Mouse (Mus musculus) midbrain, embryonic 11.5 days (tissue): ENCODE results near the gene Ccdc157. TPM values are rescaled to one million over a fixed set of nuclear protein-coding genes. Genes with fewer than 3 reads are reported as not detected.

Experiments used
- ATAC-seq: fragments of 200-750 bp; cut with Nextera tagmentation; 2 replicates; pipeline ENCODE4 v1.8.0; 2017; ENCODE audit warnings: moderate TSS enrichment, moderate library complexity; ENCODE audit not compliant: low FRiP score
- DNase-seq: peaks from one replicate; pipeline ENCODE4 v3.0.0; 2015; ENCODE audit warnings: low spot score; ENCODE audit errors: missing footprints
- H3K27ac ChIP-seq: fragments of 300-500 bp; sonication (generic); 2 replicates; pipeline ENCODE4 v1.5.1; 2014; ENCODE audit warnings: low read depth, low read length
- H3K27me3 ChIP-seq: fragments of 300-500 bp; sonication (generic); 2 replicates; pipeline ENCODE4 v1.6.1; 2014; ENCODE audit warnings: mild to moderate bottlenecking, low read length, moderate library complexity, mixed read lengths; ENCODE audit not compliant: control insufficient read depth, insufficient read depth
- H3K36me3 ChIP-seq: fragments of 300-500 bp; sonication (generic); 2 replicates; pipeline ENCODE4 v1.6.1; 2014; ENCODE audit warnings: mild to moderate bottlenecking, low read length, moderate library complexity, mixed read lengths; ENCODE audit not compliant: control insufficient read depth, insufficient read depth
- H3K4me1 ChIP-seq: fragments of 300-500 bp; sonication (generic); 2 replicates; pipeline ENCODE4 v1.6.1; 2014; ENCODE audit warnings: low read length; ENCODE audit not compliant: control insufficient read depth, insufficient read depth
- H3K4me2 ChIP-seq: fragments of 300-500 bp; sonication (generic); 2 replicates; pipeline ENCODE4 v1.6.1; 2014; ENCODE audit warnings: mild to moderate bottlenecking, moderate library complexity
- H3K4me3 ChIP-seq: fragments of 300-500 bp; sonication (generic); 2 replicates; pipeline ENCODE4 v1.5.1; 2014; ENCODE audit warnings: low read depth, low read length
- H3K9ac ChIP-seq: fragments of 300-500 bp; sonication (generic); 2 replicates; pipeline ENCODE4 v1.6.1; 2014; ENCODE audit warnings: low read length
- H3K9me3 ChIP-seq: fragments of 300-500 bp; sonication (generic); 2 replicates; pipeline ENCODE4 v1.6.1; 2016; ENCODE audit warnings: low read length; ENCODE audit not compliant: control insufficient read depth
- WGBS: fragments of 180-500 bp; shearing (Covaris S2); extraction: QIAGEN DNeasy Blood & Tissue Kit; methylation state at CpG from one replicate; pipeline ENCODE4 v1.1.7; 2014; 5-methylcytosine and 5-hydroxymethylcytosine counted together
- polyA plus RNA-seq: library from polyadenylated mRNA; unstranded; fragments of >200 nt; fragmentation: Nextera tagmentation; extraction: Ambion mirVana; gene quantifications from 2 replicates; pipeline ENCODE4 v1.2.1, GENCODE M21; 2014

Gene Ccdc157
- polyA plus RNA-seq, 1 experiment from 2014 or later, result 2.5 TPM

DNA sequence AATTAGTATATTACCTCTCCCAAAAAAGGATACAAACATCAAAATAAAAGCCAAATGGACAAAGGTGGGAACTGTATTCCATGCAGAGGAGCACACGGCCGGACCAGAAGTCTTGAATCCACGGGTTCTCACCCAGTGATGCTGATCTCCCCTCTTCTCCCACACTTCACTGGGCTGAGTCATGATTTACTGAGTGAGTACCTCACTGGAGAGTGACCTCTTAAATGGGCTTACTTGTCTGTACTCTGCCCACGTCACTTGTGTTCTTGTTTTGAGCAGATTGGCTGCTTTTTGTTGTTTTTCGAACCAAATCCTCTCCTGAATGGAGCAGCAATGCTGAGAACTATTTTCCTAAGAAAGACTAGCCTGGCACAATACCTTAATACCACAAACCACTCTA, 55.1 kb downstream of the Ccdc157 start:
- 89% methylated on average over 5 of the region's 5 CpGs for WGBS
- no peak for DNase-seq
- ATAC-seq, result no peak
- H3K4me2 ChIP-seq, result no peak overlapping the region
- H3K4me3 ChIP-seq, result no peak overlapping the region
- H3K9me3 ChIP-seq, result no peaks in the 10 kb centered on the region
- H3K36me3 ChIP-seq, result no peaks in the 10 kb centered on the region
- H3K27ac ChIP-seq, result no peak overlapping the region
- H3K9ac ChIP-seq, result no peak overlapping the region
- no peaks in the 10 kb centered on the region for H3K4me1 ChIP-seq
- H3K27me3 ChIP-seq, result no peaks in the 10 kb centered on the region

DNA sequence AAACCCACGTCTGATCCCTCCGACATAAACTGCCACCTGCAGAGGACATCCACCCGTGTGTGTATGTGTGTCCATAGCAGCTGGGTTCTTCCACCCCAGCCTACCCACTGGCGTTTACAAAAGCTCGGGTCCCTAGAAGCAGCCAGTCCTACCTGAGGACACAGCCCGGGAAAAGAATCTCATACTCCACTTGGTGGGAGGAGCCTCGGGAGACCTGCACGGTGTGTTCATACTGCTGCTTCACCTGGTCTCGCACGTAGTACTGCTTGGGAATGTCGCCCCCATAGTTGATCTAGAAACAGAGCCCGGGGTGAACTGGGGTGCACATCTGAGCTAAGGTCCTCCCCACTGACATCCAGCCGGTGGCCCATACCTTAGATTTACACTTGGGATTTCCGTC, 56.6 kb downstream of the Ccdc157 start:
- H3K9me3 ChIP-seq, result no peaks in the 10 kb centered on the region
- no peak overlapping the region for H3K9ac ChIP-seq
- H3K4me1 ChIP-seq, result no peaks in the 10 kb centered on the region
- H3K27ac ChIP-seq, result no peak overlapping the region
- WGBS, result 86% methylated on average over 14 of the region's 14 CpGs
- H3K4me3 ChIP-seq, result no peak overlapping the region
- no peak for DNase-seq
- H3K4me2 ChIP-seq, result no peak overlapping the region
- H3K27me3 ChIP-seq, result no peaks in the 10 kb centered on the region
- no peaks in the 10 kb centered on the region for H3K36me3 ChIP-seq
- no peak for ATAC-seq

DNA sequence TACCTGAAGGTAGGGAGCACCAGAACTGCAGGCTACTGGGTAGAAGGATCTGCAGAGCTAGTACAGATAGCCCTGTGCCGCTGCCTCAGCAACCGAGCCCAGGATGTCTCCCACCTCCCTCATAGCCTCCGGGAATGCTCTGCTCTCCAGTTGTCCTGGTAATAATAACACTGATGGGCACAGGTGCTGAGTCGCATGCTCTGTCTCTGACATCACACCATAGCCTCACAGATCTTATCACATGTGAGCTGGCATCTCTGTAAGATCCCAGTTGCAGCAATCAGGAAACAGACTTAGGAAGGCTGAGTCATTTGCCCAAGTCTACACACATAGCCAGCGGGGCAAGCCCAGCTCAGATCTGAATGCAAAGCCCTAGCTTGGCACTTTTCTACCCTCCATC, 58.2 kb downstream of the Ccdc157 start:
- H3K4me2 ChIP-seq, result no peak overlapping the region
- DNase-seq (no peak), ATAC-seq (no peak)
- H3K9me3 ChIP-seq, result no peaks in the 10 kb centered on the region
- H3K4me1 ChIP-seq, result peaks cover 6% of the 10 kb centered on the region
- no peaks in the 10 kb centered on the region for H3K36me3 ChIP-seq
- H3K27me3 ChIP-seq, result no peaks in the 10 kb centered on the region
- no peak overlapping the region for H3K9ac ChIP-seq
- 84% methylated on average over 5 of the region's 5 CpGs for WGBS
- H3K27ac ChIP-seq, result no peak overlapping the region
- no peak overlapping the region for H3K4me3 ChIP-seq

DNA sequence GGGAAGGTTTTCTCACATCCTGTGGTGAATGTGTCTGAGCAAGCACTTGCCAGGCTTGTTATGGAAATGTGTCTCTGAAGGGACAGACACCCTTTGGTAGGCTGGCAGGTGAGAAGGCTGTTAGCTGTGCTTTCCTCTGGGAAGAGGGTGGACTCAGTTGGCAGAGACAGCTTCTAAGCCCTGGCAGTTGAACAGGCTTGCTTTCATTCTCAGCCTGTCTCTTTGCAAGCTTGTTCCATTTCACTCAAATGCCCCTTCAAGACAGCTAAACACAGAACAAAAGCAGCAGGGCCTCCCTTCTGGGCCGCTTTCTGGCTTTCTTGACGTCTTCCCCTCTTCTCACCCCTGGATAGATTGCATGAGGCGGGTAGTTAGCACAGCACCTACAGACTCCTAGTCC, 60.6 kb downstream of the Ccdc157 start:
- H3K36me3 ChIP-seq, result no peaks in the 10 kb centered on the region
- no peak overlapping the region for H3K4me2 ChIP-seq
- H3K27ac ChIP-seq, result no peak overlapping the region
- H3K9me3 ChIP-seq, result no peaks in the 10 kb centered on the region
- no peak for DNase-seq
- H3K9ac ChIP-seq, result no peak overlapping the region
- WGBS, result 56% methylated on average over 3 of the region's 3 CpGs
- no peaks in the 10 kb centered on the region for H3K27me3 ChIP-seq
- peaks cover 12% of the 10 kb centered on the region for H3K4me1 ChIP-seq
- ATAC-seq, result no peak
- no peak overlapping the region for H3K4me3 ChIP-seq

- H3K36me3 ChIP-seq, result no peaks in the 10 kb centered on the region
- no peak overlapping the region for H3K4me2 ChIP-seq
- H3K27ac ChIP-seq, result no peak overlapping the region
- ATAC-seq (no peak), DNase-seq (no peak)
- peaks cover 12% of the 10 kb centered on the region for H3K4me1 ChIP-seq
- no peaks in the 10 kb centered on the region for H3K27me3 ChIP-seq
- no peaks in the 10 kb centered on the region for H3K9me3 ChIP-seq
- no peak overlapping the region for H3K9ac ChIP-seq
- no peak overlapping the region for H3K4me3 ChIP-seq
- WGBS, result 80% methylated on average over 7 of the region's 7 CpGs
These were observed 61.3 kb downstream of the Ccdc157 start for GRCm38 (mm10) chr11:4098816-4099215.

DNA sequence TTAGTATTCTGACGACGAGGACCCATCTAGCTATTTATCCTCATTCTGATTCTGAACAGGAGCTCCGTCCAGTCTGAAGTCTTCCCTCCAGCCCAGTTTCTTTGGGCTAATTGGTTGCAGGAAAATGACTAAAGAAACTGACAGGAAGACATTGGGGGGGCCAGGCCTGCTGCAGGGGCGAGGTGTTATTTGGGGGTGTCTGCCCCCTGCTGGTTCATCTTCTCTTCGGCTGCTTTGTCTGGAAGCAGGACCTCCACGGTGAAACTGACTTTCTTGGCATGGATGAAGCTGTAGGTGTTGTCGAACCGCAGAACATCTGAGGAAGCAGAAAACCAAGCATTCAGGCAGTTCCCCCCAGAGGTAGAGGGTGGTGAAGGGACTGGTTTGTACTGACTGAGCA, 62.0 kb downstream of the Ccdc157 start:
- DNase-seq, result no peak
- peaks cover 12% of the 10 kb centered on the region for H3K4me1 ChIP-seq
- 66% methylated on average over 8 of the region's 8 CpGs for WGBS

GRCm38 (mm10) chr11:4097091-4097621, 62.9 kb downstream of the Ccdc157 start:
- peak; percentile 86 for DNase-seq

More for the DNA sequence above, 62.0 kb downstream of the Ccdc157 start:
- no peak for ATAC-seq
- H3K9ac ChIP-seq, result no peak overlapping the region
- no peak overlapping the region for H3K27ac ChIP-seq
- H3K4me3 ChIP-seq, result no peak overlapping the region
- H3K4me2 ChIP-seq, result no peak overlapping the region
- no peaks in the 10 kb centered on the region for H3K9me3 ChIP-seq
- no peaks in the 10 kb centered on the region for H3K36me3 ChIP-seq
- no peaks in the 10 kb centered on the region for H3K27me3 ChIP-seq

DNA sequence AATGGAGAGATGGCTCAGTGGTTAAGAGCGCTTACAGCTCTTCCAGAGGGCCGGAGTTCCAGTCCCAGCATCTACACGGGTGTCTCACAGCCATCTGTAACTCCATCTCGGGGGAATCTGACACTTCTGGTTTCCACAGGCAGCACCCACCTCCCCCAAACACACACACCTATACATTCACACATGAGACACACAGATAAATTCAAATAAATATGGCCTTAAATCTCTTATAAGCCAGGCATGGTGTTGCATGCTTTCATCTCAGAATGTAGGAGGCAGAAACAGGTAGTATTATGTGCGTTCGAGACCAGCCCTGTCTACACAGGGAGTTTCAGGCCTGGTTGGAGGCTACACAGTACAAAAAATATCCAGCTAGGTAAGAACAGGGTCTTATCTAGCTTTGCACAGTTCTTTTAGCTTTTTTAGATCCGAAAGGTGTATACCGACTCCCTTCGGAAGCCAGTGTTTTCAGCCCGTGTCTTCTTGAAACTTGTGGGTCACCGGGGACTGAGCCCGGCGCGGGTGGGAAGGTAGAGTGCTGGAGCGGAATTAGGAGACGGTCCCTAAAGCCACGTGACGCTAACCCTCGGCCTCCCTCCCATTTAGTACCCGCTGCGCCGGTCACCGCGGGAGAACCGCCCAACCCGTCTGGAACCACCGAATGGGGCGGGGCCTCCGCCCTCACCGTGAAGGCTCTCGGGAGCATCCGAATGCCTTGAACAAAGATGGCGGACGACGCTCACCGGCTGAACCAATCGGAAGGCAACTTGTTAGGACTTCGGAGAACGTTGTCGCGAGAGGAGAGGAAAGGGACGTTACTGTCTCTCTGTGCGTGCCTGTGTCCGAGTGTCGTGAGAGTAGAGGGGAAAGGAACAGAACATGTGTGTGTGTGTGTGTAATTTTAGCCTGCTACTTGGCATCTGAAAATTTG, 63.8 kb downstream of the Ccdc157 start:
- 2% methylated on average over 45 of the region's 45 CpGs for WGBS
- Histone ChIP-seq H3K4me3 (peak overlapping the region; percentile 44), H3K36me3 (peaks cover 2% of the 10 kb centered on the region; the same call in 1 of the 2 replicates), H3K4me1 (peaks cover 12% of the 10 kb centered on the region), H3K27ac (peak overlapping the region; percentile 62), H3K4me2 (peak overlapping the region; percentile 72), H3K27me3 (no peaks in the 10 kb centered on the region), H3K9ac (peak overlapping the region; percentile 85), H3K9me3 (no peaks in the 10 kb centered on the region)
- DNase-seq (peak; percentile 98), ATAC-seq (peak; percentile 96)

More at GRCm38 (mm10) chr11:4097091-4097621, 62.9 kb downstream of the Ccdc157 start:
- Histone ChIP-seq H3K27me3 (no peaks in the 10 kb centered on the region), H3K4me3 (peak overlapping the region; percentile 44), H3K4me2 (peak overlapping the region; percentile 72), H3K9me3 (no peaks in the 10 kb centered on the region), H3K9ac (peak overlapping the region; percentile 85), H3K4me1 (peaks cover 12% of the 10 kb centered on the region), H3K36me3 (no peaks in the 10 kb centered on the region), H3K27ac (peak overlapping the region; percentile 56; the same call in 1 of the 2 replicates)
- ATAC-seq, result peak; percentile 45
- WGBS, result 30% methylated on average over 10 of the region's 10 CpGs
